Mouse (Mus musculus) heart, adult 2 months (tissue): Measurements from ENCODE around the gene Trappc1. TPM values are rescaled to one million over a fixed set of nuclear protein-coding genes. Genes with fewer than 3 reads are reported as not detected.

Experiments
- DNase-seq, 2 experiments: peaks; one replicate each; pipeline ENCODE4 v3.0.0; 2021
- H3K27ac ChIP-seq: fragments of 200-600 bp; 2 replicates; pipeline ENCODE4 v1.8.1; 2022
- H3K27me3 ChIP-seq: fragments of 200-500 bp; 2 replicates; pipeline ENCODE4 v1.6.1; 2012; ENCODE audit warnings: mild to moderate bottlenecking, low read length, inconsistent platforms, mixed read lengths; ENCODE audit not compliant: control insufficient read depth, insufficient read depth
- H3K36me3 ChIP-seq: fragments of 200-500 bp; 2 replicates; pipeline ENCODE4 v1.6.1; 2012; ENCODE audit warnings: low read length, inconsistent platforms; ENCODE audit not compliant: control insufficient read depth, insufficient read depth
- H3K4me1 ChIP-seq: fragments of 200-500 bp; 2 replicates; pipeline ENCODE4 v1.6.1; 2011; ENCODE audit warnings: low read length; ENCODE audit not compliant: control insufficient read depth, insufficient read depth
- H3K4me3 ChIP-seq: fragments of 200-600 bp; 2 replicates; pipeline ENCODE4 v1.8.1; 2022
- H3K79me2 ChIP-seq: fragments of 200-500 bp; replicated peaks from 2 replicates; pipeline ENCODE4 v1.6.1; 2012; ENCODE audit warnings: mild to moderate bottlenecking, inconsistent platforms, low read length, moderate library complexity, mixed read lengths; ENCODE audit not compliant: control insufficient read depth, insufficient read depth
- H3K9ac ChIP-seq: fragments of 200-500 bp; 2 replicates; pipeline ENCODE4 v1.6.1; 2012; ENCODE audit warnings: low read depth, mild to moderate bottlenecking, control low read depth, inconsistent platforms, low read length, mixed read lengths
- CTCF ChIP-seq: fragments of 200-600 bp; IDR thresholded peaks from 2 replicates; pipeline ENCODE4 v1.8.1; 2022; ENCODE audit warnings: antibody characterized with exemption, mild to moderate bottlenecking, moderate library complexity
- EP300 ChIP-seq: fragments of 200-500 bp; IDR thresholded peaks from 2 replicates; pipeline ENCODE4 v1.6.1; 2011; ENCODE audit warnings: low read depth, low read length, control low read depth; ENCODE audit not compliant: insufficient read depth
- POLR2A ChIP-seq: fragments of 200-500 bp; IDR thresholded peaks from 2 replicates; pipeline ENCODE4 v1.6.1; 2011; ENCODE audit warnings: mild to moderate bottlenecking, low read depth, low read length, control low read depth; ENCODE audit not compliant: insufficient read depth
- WGBS: fragments of 180-500 bp; shearing (Covaris S2); methylation state at CpG from one replicate; pipeline ENCODE4 v1.1.7; 2018; 5-methylcytosine and 5-hydroxymethylcytosine counted together
- intact Hi-C: fragments of 180-260 bp; cut with DNase I; formaldehyde crosslinking; loops from one replicate; pipeline ENCODE4 v1.15.1; 2025
- polyA plus RNA-seq: library from polyadenylated mRNA; depleted of rRNA; stranded (reverse); fragments of >200 nt; gene quantifications from 2 replicates; pipeline ENCODE4 v1.2.3, GENCODE M21; 2012
- total RNA-seq, 2 experiments: library from RNA; stranded (reverse); gene quantifications; 2 replicates each; pipeline ENCODE4 v1.2.3; 2021

The Trappc1 gene
- total and polyA plus RNA-seq, 3 experiments, result 45.5 to 48.0 (median 46.6) TPM

- WGBS, result 3% methylated on average over 22 of the region's 22 CpGs
- H3K9ac ChIP-seq, result peak overlapping the region; percentile 95
- H3K27me3 ChIP-seq, result no peaks in the 10 kb centered on the region
- intact Hi-C loops, result loop anchor here (2.0 kb wide), 1 partner anchor 27 kb away; the partner anchor contains the start of gene Rnf227
- TF ChIP-seq POLR2A, result no peak
- TF ChIP-seq EP300, result no peak
- TF ChIP-seq CTCF, result no peak
- peak; percentile 57 to 66 for DNase-seq
- H3K4me3 ChIP-seq, result peak overlapping the region; percentile 84
- H3K27ac ChIP-seq, result peak overlapping the region; percentile 91
- no peaks in the 10 kb centered on the region for H3K36me3 ChIP-seq
- peaks cover 21% of the 10 kb centered on the region for H3K4me1 ChIP-seq
- H3K79me2 ChIP-seq, result no peaks in the 10 kb centered on the region
Observed at GRCm38 (mm10) chr11:69367616-69368355, 44.0 kb downstream of the Trappc1 start.

- no peaks in the 10 kb centered on the region for H3K79me2 ChIP-seq
Observed at GRCm38 (mm10) chr11:69368356-69369214, 44.8 kb downstream of the Trappc1 start.

GRCm38 (mm10) chr11:69369215-69369989 is 45.6 kb downstream of the Trappc1 start, which contains the start of gene Chd3:
TSS of gene Chd3 (minus strand) at chr11:69369406.
- Histone ChIP-seq H3K9ac (peak within 1 kb of the TSS; percentile 95), H3K4me3 (peak within 1 kb of the TSS; percentile 84), H3K27me3 (no peaks in the 10 kb centered on the region), H3K27ac (peak within 1 kb of the TSS; percentile 85), H3K79me2 (no peaks in the 10 kb centered on the region), H3K36me3 (no peaks in the 10 kb centered on the region), H3K4me1 (peaks cover 17% of the 10 kb centered on the region)
- intact Hi-C loops, result no loop called here
- WGBS, result 4% methylated on average over 19 of the region's 34 CpGs
- TF ChIP-seq CTCF (no peak), EP300 (no peak), POLR2A (no peak)
- no peak for DNase-seq

More at GRCm38 (mm10) chr11:69368356-69369214, 44.8 kb downstream of the Trappc1 start:
- H3K9ac ChIP-seq, result peak overlapping the region; percentile 95
- no peak for TF ChIP-seq POLR2A
- no peak for TF ChIP-seq CTCF
- no peak for TF ChIP-seq EP300
- peak overlapping the region; percentile 85 for H3K27ac ChIP-seq
- DNase-seq, result peak; percentile 67 to 72
- H3K4me1 ChIP-seq, result peaks cover 21% of the 10 kb centered on the region
- under 1% methylated on average over 77 of the region's 106 CpGs for WGBS
- no peaks in the 10 kb centered on the region for H3K27me3 ChIP-seq
- intact Hi-C loops, result no loop called here
- H3K36me3 ChIP-seq, result no peaks in the 10 kb centered on the region
- H3K4me3 ChIP-seq, result peak overlapping the region; percentile 84

GRCm38 (mm10) chr11:69369990-69370816 is 46.4 kb downstream of the Trappc1 start:
- TF ChIP-seq EP300 (no peak), CTCF (no peak), POLR2A (no peak)
- WGBS, result 65% methylated on average over 2 of the region's 2 CpGs
- Histone ChIP-seq H3K4me3 (no peak overlapping the region), H3K27ac (no peak overlapping the region; the same call in 1 of the 2 replicates), H3K36me3 (no peaks in the 10 kb centered on the region), H3K79me2 (no peaks in the 10 kb centered on the region), H3K27me3 (no peaks in the 10 kb centered on the region), H3K9ac (no peak overlapping the region), H3K4me1 (peaks cover 13% of the 10 kb centered on the region)
- intact Hi-C loops, result no loop called here
- DNase-seq, result no peak

GRCm38 (mm10) chr11:69370817-69371215 is 47.0 kb downstream of the Trappc1 start:
- Histone ChIP-seq H3K36me3 (no peaks in the 10 kb centered on the region), H3K27me3 (no peaks in the 10 kb centered on the region), H3K4me1 (peaks cover 7% of the 10 kb centered on the region), H3K9ac (no peak overlapping the region), H3K79me2 (no peaks in the 10 kb centered on the region), H3K27ac (no peak overlapping the region; the same call in 1 of the 2 replicates), H3K4me3 (no peak overlapping the region)
- WGBS, result 52% methylated on average over 9 of the region's 9 CpGs
- intact Hi-C loops, result no loop called here
- no peak for TF ChIP-seq EP300
- no peak for TF ChIP-seq POLR2A
- TF ChIP-seq CTCF, result no peak
- DNase-seq, result no peak
